Mouse (Mus musculus) CH12.LX (cell line): ENCODE results near the gene Lgr6. TPM values are rescaled to one million over a fixed set of nuclear protein-coding genes. Genes with fewer than 3 reads are reported as not detected.

ENCODE experiments used
- DNase-seq: peaks from one replicate; pipeline ENCODE4 v3.0.0-alpha.2; 2013; ENCODE audit errors: extremely low read depth
- H3K27ac ChIP-seq: 2 replicates; pipeline ENCODE4 v1.5.1; 2012; ENCODE audit warnings: low read depth, mild to moderate bottlenecking, control low read depth, moderate library complexity; ENCODE audit not compliant: insufficient read depth
- H3K27me3 ChIP-seq: replicated peaks from 2 replicates; pipeline ENCODE3; 2012; ENCODE audit warnings: inconsistent platforms
- H3K36me3 ChIP-seq, 2 experiments: replicated peaks in 1 of 2; 2 replicates each; pipeline versions ENCODE3 to v1.6.1; 2012; ENCODE audit warnings: inconsistent platforms in 1 of 2, low read length in 1 of 2, mild to moderate bottlenecking in 1 of 2, mixed read lengths in 1 of 2, moderate library complexity in 1 of 2; ENCODE audit not compliant: control insufficient read depth in 1 of 2, insufficient read depth in 1 of 2
- H3K4me1 ChIP-seq, 2 experiments: 2 replicates each; pipeline ENCODE4 v1.6.1; 2012; ENCODE audit warnings: inconsistent platforms in 1 of 2, moderate library complexity in 1 of 2; ENCODE audit not compliant: insufficient read depth in 2 of 2, control insufficient read depth in 1 of 2
- H3K4me2 ChIP-seq: 2 replicates; pipeline ENCODE4 v1.6.1; 2012; ENCODE audit warnings: low read depth, mild to moderate bottlenecking, control low read depth; ENCODE audit not compliant: poor library complexity, insufficient read depth, severe bottlenecking
- H3K4me3 ChIP-seq, 3 experiments: fragments of 150-350 bp in 1 of 3; sonication (generic) in 1 of 3; replicated peaks in 1 of 3; 2 replicates each; pipeline versions ENCODE3 to v1.5.1; 2011 to 2012; ENCODE audit warnings: low read depth in 2 of 3, low read length in 2 of 3, mild to moderate bottlenecking in 2 of 3, moderate library complexity in 2 of 3, control low read depth in 1 of 3, improper control_type of control experiment in 1 of 3, inconsistent platforms in 1 of 3, mixed read lengths in 1 of 3; ENCODE audit not compliant: poor library complexity in 1 of 3
- H3K79me2 ChIP-seq: replicated peaks from 2 replicates; pipeline ENCODE4 v1.6.1; 2012; ENCODE audit warnings: mild to moderate bottlenecking, moderate library complexity; ENCODE audit not compliant: control insufficient read depth, poor library complexity, insufficient read depth, severe bottlenecking; ENCODE audit errors: extremely low read depth
- H3K9ac ChIP-seq: 2 replicates; pipeline ENCODE4 v1.6.1; 2012; ENCODE audit warnings: low read depth, mild to moderate bottlenecking, control low read depth, moderate library complexity; ENCODE audit not compliant: insufficient read depth
- H3K9me3 ChIP-seq: replicated peaks from 2 replicates; pipeline ENCODE3; 2012; ENCODE audit warnings: low read length, inconsistent platforms, mixed read lengths
- BHLHE40 ChIP-seq: IDR thresholded peaks from 2 replicates; pipeline ENCODE4 v1.6.1; 2011; ENCODE audit warnings: mild to moderate bottlenecking, low read depth, low read length, improper control_type of control experiment
- CHD2 ChIP-seq: IDR thresholded peaks from 2 replicates; pipeline ENCODE4 v1.6.1; 2011; ENCODE audit warnings: low read length, improper control_type of control experiment
- CTCF ChIP-seq, 2 experiments: IDR thresholded peaks in 1 of 2; conservative IDR thresholded peaks in 1 of 2; 2 replicates each; pipeline ENCODE4 v1.5.1; 2011 to 2012; ENCODE audit warnings: low read depth in 2 of 2, low read length in 2 of 2, improper control_type of control experiment in 1 of 2, inconsistent platforms in 1 of 2, mild to moderate bottlenecking in 1 of 2, moderate library complexity in 1 of 2
- E2F4 ChIP-seq: IDR thresholded peaks from 2 replicates; pipeline ENCODE4 v1.6.1; 2011; ENCODE audit warnings: low read depth, low read length, improper control_type of control experiment; ENCODE audit not compliant: insufficient replicate concordance
- ELF1 ChIP-seq: IDR thresholded peaks from 2 replicates; pipeline ENCODE4 v1.6.1; 2014; ENCODE audit warnings: low read depth, mild to moderate bottlenecking, inconsistent platforms, low read length, improper control_type of control experiment
- EP300 ChIP-seq: IDR thresholded peaks from 2 replicates; pipeline ENCODE4 v1.6.1; 2011; ENCODE audit warnings: low read length, improper control_type of control experiment
- ETS1 ChIP-seq: conservative IDR thresholded peaks from 2 replicates; pipeline ENCODE4 v1.6.1; 2012; ENCODE audit warnings: low read depth, mild to moderate bottlenecking, inconsistent platforms, low read length, improper control_type of control experiment, moderate library complexity
- HCFC1 ChIP-seq: IDR thresholded peaks from 2 replicates; pipeline ENCODE4 v1.6.1; 2012; ENCODE audit warnings: low read depth, mild to moderate bottlenecking, inconsistent platforms, low read length, improper control_type of control experiment
- IRF4 ChIP-seq: IDR thresholded peaks from 2 replicates; pipeline ENCODE4 v1.6.1; 2014; ENCODE audit warnings: low read depth, mild to moderate bottlenecking, inconsistent platforms, low read length, improper control_type of control experiment
- JUN ChIP-seq: IDR thresholded peaks from 2 replicates; pipeline ENCODE4 v1.6.1; 2011; ENCODE audit warnings: low read depth, mild to moderate bottlenecking, low read length, improper control_type of control experiment, moderate library complexity; ENCODE audit not compliant: insufficient read depth
- JUND ChIP-seq: conservative IDR thresholded peaks from 2 replicates; pipeline ENCODE4 v1.6.1; 2011; ENCODE audit warnings: low read depth, low read length, improper control_type of control experiment
- KAT2A ChIP-seq: IDR thresholded peaks from 2 replicates; pipeline ENCODE4 v1.6.1; 2012; ENCODE audit warnings: low read length, improper control_type of control experiment, inconsistent platforms; ENCODE audit not compliant: insufficient replicate concordance
- MAFK ChIP-seq: IDR thresholded peaks from 2 replicates; pipeline ENCODE4 v1.6.1; 2011; ENCODE audit warnings: low read length, improper control_type of control experiment; ENCODE audit not compliant: insufficient replicate concordance
- MAX ChIP-seq: IDR thresholded peaks from 2 replicates; pipeline ENCODE4 v1.6.1; 2011; ENCODE audit warnings: low read length, improper control_type of control experiment
- MAZ ChIP-seq: IDR thresholded peaks from 2 replicates; pipeline ENCODE4 v1.6.1; 2012; ENCODE audit warnings: low read depth, mild to moderate bottlenecking, inconsistent platforms, low read length, improper control_type of control experiment, moderate library complexity
- MEF2A ChIP-seq: IDR thresholded peaks from 2 replicates; pipeline ENCODE4 v1.6.1; 2014; ENCODE audit warnings: low read depth, mild to moderate bottlenecking, inconsistent platforms, low read length, improper control_type of control experiment, borderline replicate concordance
- MXI1 ChIP-seq: IDR thresholded peaks from 2 replicates; pipeline ENCODE4 v1.6.1; 2011; ENCODE audit warnings: mild to moderate bottlenecking, low read depth, low read length, improper control_type of control experiment
- MYC ChIP-seq: IDR thresholded peaks from 2 replicates; pipeline ENCODE4 v1.6.1; 2011; ENCODE audit warnings: low read depth, mild to moderate bottlenecking, improper control_type of control experiment, low read length
- NELFE ChIP-seq: IDR thresholded peaks from 2 replicates; pipeline ENCODE4 v1.6.1; 2011; ENCODE audit warnings: low read depth, low read length, improper control_type of control experiment
- NRF1 ChIP-seq: IDR thresholded peaks from 2 replicates; pipeline ENCODE4 v1.6.1; 2014; ENCODE audit warnings: low read depth, mild to moderate bottlenecking, inconsistent platforms, low read length, improper control_type of control experiment, moderate library complexity
- PAX5 ChIP-seq: IDR thresholded peaks from 2 replicates; pipeline ENCODE4 v1.6.1; 2012; ENCODE audit warnings: low read length, inconsistent platforms, mixed read lengths
- POLR2A ChIP-seq: IDR thresholded peaks from 2 replicates; pipeline ENCODE4 v1.6.1; 2011; ENCODE audit warnings: low read depth, mild to moderate bottlenecking, improper control_type of control experiment, low read length
- POLR2AphosphoS2 ChIP-seq: IDR thresholded peaks from 2 replicates; pipeline ENCODE4 v1.6.1; 2011; ENCODE audit warnings: low read depth, low read length, improper control_type of control experiment
- RCOR1 ChIP-seq: conservative IDR thresholded peaks from 2 replicates; pipeline ENCODE4 v1.6.1; 2012; ENCODE audit warnings: low read depth, mild to moderate bottlenecking, inconsistent platforms, low read length, improper control_type of control experiment
- SIN3A ChIP-seq: IDR thresholded peaks from 2 replicates; pipeline ENCODE4 v1.6.1; 2012; ENCODE audit warnings: low read length, improper control_type of control experiment, inconsistent platforms
- SMC3 ChIP-seq: IDR thresholded peaks from 2 replicates; pipeline ENCODE4 v1.6.1; 2011; ENCODE audit warnings: low read depth, low read length, improper control_type of control experiment
- TBP ChIP-seq: conservative IDR thresholded peaks from 2 replicates; pipeline ENCODE4 v1.6.1; 2011; ENCODE audit warnings: low read depth, low read length, improper control_type of control experiment
- TCF12 ChIP-seq: IDR thresholded peaks from 2 replicates; pipeline ENCODE4 v1.6.1; 2014; ENCODE audit warnings: low read depth, mild to moderate bottlenecking, inconsistent platforms, low read length, improper control_type of control experiment
- UBTF ChIP-seq: IDR thresholded peaks from 2 replicates; pipeline ENCODE4 v1.6.1; 2012; ENCODE audit warnings: low read depth, mild to moderate bottlenecking, inconsistent platforms, low read length, improper control_type of control experiment, moderate library complexity
- USF1 ChIP-seq: IDR thresholded peaks from 2 replicates; pipeline ENCODE4 v1.6.1; 2014; ENCODE audit warnings: low read depth, mild to moderate bottlenecking, inconsistent platforms, low read length, improper control_type of control experiment
- USF2 ChIP-seq: conservative IDR thresholded peaks from 2 replicates; pipeline ENCODE4 v1.6.1; 2011; ENCODE audit warnings: low read depth, low read length, improper control_type of control experiment
- ZMIZ1 ChIP-seq: IDR thresholded peaks from 2 replicates; pipeline ENCODE4 v1.6.1; 2012; ENCODE audit warnings: low read depth, mild to moderate bottlenecking, inconsistent platforms, low read length, improper control_type of control experiment
- ZNF384 ChIP-seq: IDR thresholded peaks from 2 replicates; pipeline ENCODE4 v1.6.1; 2012; ENCODE audit warnings: low read depth, low read length, improper control_type of control experiment, inconsistent platforms
- dilution Hi-C: fragments of 300-500 bp; cut with MboI; formaldehyde crosslinking; loops from 2 replicates; pipeline ENCODE4 v1.14.3; 2020; ENCODE audit warnings: low sequenced_read_pairs; ENCODE audit not compliant: extremely low pct_unique_long_range_greater_than_20kb, extremely low pct_ligation_motif_present
- in situ Hi-C: fragments of 300-500 bp; cut with MboI; formaldehyde crosslinking; loops from 3 replicates; pipeline ENCODE4 v1.14.3; 2019; ENCODE audit warnings: low sequenced_read_pairs, low pct_ligation_motif_present, low pct_unique_long_range_greater_than_20kb, mixed read lengths
- polyA plus RNA-seq: library from polyadenylated mRNA; unstranded; fragments of >175 nt; gene quantifications from 2 replicates; pipeline ENCODE4 v1.2.1, GENCODE M21; 2012; ENCODE audit warnings: low read depth; ENCODE audit not compliant: insufficient read length
- total RNA-seq, 2 experiments: library from RNA; depleted of rRNA; stranded (reverse); fragments of 300-350 nt in 1 of 2; fragments of >200 nt in 1 of 2; gene quantifications; 2 replicates each; pipeline ENCODE4 v1.2.3; 2012 to 2014

The Lgr6 gene
- total and polyA plus RNA-seq, 3 experiments, result 0.07 to 0.17 (median 0.16) TPM

GRCm38 (mm10) chr1:135132893-135133369 is 27.9 kb upstream of the Lgr6 start:
- peaks cover 29 to 38% of the 10 kb centered on the region in 2 experiments for H3K36me3 ChIP-seq
- TF ChIP-seq JUN, result peak; percentile 4; the same call in 1 of the 2 replicates
- 0 out of 2 replicates have a peak, but pooled peaks have one; percentile 42 for TF ChIP-seq ZMIZ1
- TF ChIP-seq POLR2AphosphoS2, result no peak
- peak; percentile 77; the same call in 1 of the 2 replicates for TF ChIP-seq E2F4
- TF ChIP-seq USF1, result no peak
- TF ChIP-seq MAFK, result no peak
- TF ChIP-seq MXI1, result peak; percentile 69; the same call in 1 of the 2 replicates
- peak; percentile 84 for TF ChIP-seq MAZ
- peak; percentile 94 for TF ChIP-seq CHD2
- peak; percentile 65 for TF ChIP-seq NRF1
- TF ChIP-seq RCOR1, result peak; percentile 68; the same call in 1 of the 2 replicates
- peak; percentile 68 for TF ChIP-seq POLR2A
- no peak for TF ChIP-seq ZNF384
- TF ChIP-seq UBTF, result no peak
- TF ChIP-seq JUND, result no peak
- no peak for TF ChIP-seq SMC3
- peak; percentile 84 for TF ChIP-seq SIN3A
- TF ChIP-seq MEF2A, result peak; percentile 17; the same call in 1 of the 2 replicates
- peak; percentile 71 for TF ChIP-seq TCF12
- no peak for TF ChIP-seq PAX5
- peak; percentile 61 for TF ChIP-seq EP300
- TF ChIP-seq USF2, result no peak
- peak; percentile 71 for TF ChIP-seq HCFC1
- TF ChIP-seq IRF4, result peak; percentile 63; the same call in 1 of the 2 replicates
- peak; percentile 59; the same call in 1 of the 2 replicates for TF ChIP-seq BHLHE40
- TF ChIP-seq NELFE, result peak; percentile 72
- peak; percentile 69; the same call in 1 of the 2 replicates for TF ChIP-seq ELF1
- TF ChIP-seq MAX, result peak; percentile 87
- peak; percentile 72 for TF ChIP-seq TBP
- peak; percentile 87 for TF ChIP-seq MYC
- TF ChIP-seq ETS1, result peak; percentile 87
- peak; percentile 55; the same call in 1 of the 2 replicates for TF ChIP-seq KAT2A
- peak in 1 of 2 experiments; percentile 14; a peak in 1 of 4 replicates for TF ChIP-seq CTCF (conservative IDR thresholded peaks at IDR 0.05 in 1 of 2, IDR thresholded peaks at IDR 0.05 in 1 of 2; ENCODE audit: low read depth in 2 of 2, low read length in 2 of 2)
- TF ChIP-seq, all 38 proteins: peak for 24
- no peaks in the 10 kb centered on the region for H3K27me3 ChIP-seq
- in situ Hi-C loops (no loop called here), dilution Hi-C loops (no loop called here)
- peaks cover 15% of the 10 kb centered on the region for H3K79me2 ChIP-seq
- peak overlapping the region; percentile 96 for H3K27ac ChIP-seq
- peak overlapping the region; percentile 65 to 75 (median 69) for H3K4me3 ChIP-seq
- H3K4me1 ChIP-seq, result peaks cover 19 to 72% of the 10 kb centered on the region in 2 experiments
- H3K4me2 ChIP-seq, result peak overlapping the region; percentile 88
- no peaks in the 10 kb centered on the region for H3K9me3 ChIP-seq
- peak overlapping the region; percentile 94 for H3K9ac ChIP-seq
- peak; percentile 91 for DNase-seq
